Mouse (Mus musculus) CH12.LX (cell line): ENCODE results near the gene Hoxa7. TPM values are rescaled to one million over a fixed set of nuclear protein-coding genes. Genes with fewer than 3 reads are reported as not detected.
A peak's percentile ranks its signal among the peaks of the same experiment; 100 is the strongest.

ENCODE experiments used
- DNase-seq: peaks from one replicate; pipeline ENCODE4 v3.0.0-alpha.2; 2013; ENCODE audit errors: extremely low read depth
- H3K27ac ChIP-seq: 2 replicates; pipeline ENCODE4 v1.5.1; 2012; ENCODE audit warnings: low read depth, mild to moderate bottlenecking, control low read depth, moderate library complexity; ENCODE audit not compliant: insufficient read depth
- H3K27me3 ChIP-seq: replicated peaks from 2 replicates; pipeline ENCODE3; 2012; ENCODE audit warnings: inconsistent platforms
- H3K36me3 ChIP-seq, 2 experiments: replicated peaks in 1 of 2; 2 replicates each; pipeline versions ENCODE3 to v1.6.1; 2012; ENCODE audit warnings: inconsistent platforms in 1 of 2, low read length in 1 of 2, mild to moderate bottlenecking in 1 of 2, mixed read lengths in 1 of 2, moderate library complexity in 1 of 2; ENCODE audit not compliant: control insufficient read depth in 1 of 2, insufficient read depth in 1 of 2
- H3K4me1 ChIP-seq, 2 experiments: 2 replicates each; pipeline ENCODE4 v1.6.1; 2012; ENCODE audit warnings: inconsistent platforms in 1 of 2, moderate library complexity in 1 of 2; ENCODE audit not compliant: insufficient read depth in 2 of 2, control insufficient read depth in 1 of 2
- H3K4me2 ChIP-seq: 2 replicates; pipeline ENCODE4 v1.6.1; 2012; ENCODE audit warnings: low read depth, mild to moderate bottlenecking, control low read depth; ENCODE audit not compliant: poor library complexity, insufficient read depth, severe bottlenecking
- H3K4me3 ChIP-seq, 3 experiments: fragments of 150-350 bp in 1 of 3; sonication (generic) in 1 of 3; replicated peaks in 1 of 3; 2 replicates each; pipeline versions ENCODE3 to v1.5.1; 2011 to 2012; ENCODE audit warnings: low read depth in 2 of 3, low read length in 2 of 3, mild to moderate bottlenecking in 2 of 3, moderate library complexity in 2 of 3, control low read depth in 1 of 3, improper control_type of control experiment in 1 of 3, inconsistent platforms in 1 of 3, mixed read lengths in 1 of 3; ENCODE audit not compliant: poor library complexity in 1 of 3
- H3K79me2 ChIP-seq: replicated peaks from 2 replicates; pipeline ENCODE4 v1.6.1; 2012; ENCODE audit warnings: mild to moderate bottlenecking, moderate library complexity; ENCODE audit not compliant: control insufficient read depth, poor library complexity, insufficient read depth, severe bottlenecking; ENCODE audit errors: extremely low read depth
- H3K9ac ChIP-seq: 2 replicates; pipeline ENCODE4 v1.6.1; 2012; ENCODE audit warnings: low read depth, mild to moderate bottlenecking, control low read depth, moderate library complexity; ENCODE audit not compliant: insufficient read depth
- H3K9me3 ChIP-seq: replicated peaks from 2 replicates; pipeline ENCODE3; 2012; ENCODE audit warnings: low read length, inconsistent platforms, mixed read lengths
- BHLHE40 ChIP-seq: IDR thresholded peaks from 2 replicates; pipeline ENCODE4 v1.6.1; 2011; ENCODE audit warnings: mild to moderate bottlenecking, low read depth, low read length, improper control_type of control experiment
- CHD1 ChIP-seq: IDR thresholded peaks from 2 replicates; pipeline ENCODE4 v1.6.1; 2012; ENCODE audit warnings: low read depth, low read length, improper control_type of control experiment, inconsistent platforms
- CHD2 ChIP-seq: IDR thresholded peaks from 2 replicates; pipeline ENCODE4 v1.6.1; 2011; ENCODE audit warnings: low read length, improper control_type of control experiment
- ELF1 ChIP-seq: IDR thresholded peaks from 2 replicates; pipeline ENCODE4 v1.6.1; 2014; ENCODE audit warnings: low read depth, mild to moderate bottlenecking, inconsistent platforms, low read length, improper control_type of control experiment
- EP300 ChIP-seq: IDR thresholded peaks from 2 replicates; pipeline ENCODE4 v1.6.1; 2011; ENCODE audit warnings: low read length, improper control_type of control experiment
- HCFC1 ChIP-seq: IDR thresholded peaks from 2 replicates; pipeline ENCODE4 v1.6.1; 2012; ENCODE audit warnings: low read depth, mild to moderate bottlenecking, inconsistent platforms, low read length, improper control_type of control experiment
- IRF4 ChIP-seq: IDR thresholded peaks from 2 replicates; pipeline ENCODE4 v1.6.1; 2014; ENCODE audit warnings: low read depth, mild to moderate bottlenecking, inconsistent platforms, low read length, improper control_type of control experiment
- JUN ChIP-seq: IDR thresholded peaks from 2 replicates; pipeline ENCODE4 v1.6.1; 2011; ENCODE audit warnings: low read depth, mild to moderate bottlenecking, low read length, improper control_type of control experiment, moderate library complexity; ENCODE audit not compliant: insufficient read depth
- KAT2A ChIP-seq: IDR thresholded peaks from 2 replicates; pipeline ENCODE4 v1.6.1; 2012; ENCODE audit warnings: low read length, improper control_type of control experiment, inconsistent platforms; ENCODE audit not compliant: insufficient replicate concordance
- MAFK ChIP-seq: IDR thresholded peaks from 2 replicates; pipeline ENCODE4 v1.6.1; 2011; ENCODE audit warnings: low read length, improper control_type of control experiment; ENCODE audit not compliant: insufficient replicate concordance
- MYC ChIP-seq: IDR thresholded peaks from 2 replicates; pipeline ENCODE4 v1.6.1; 2011; ENCODE audit warnings: low read depth, mild to moderate bottlenecking, improper control_type of control experiment, low read length
- NELFE ChIP-seq: IDR thresholded peaks from 2 replicates; pipeline ENCODE4 v1.6.1; 2011; ENCODE audit warnings: low read depth, low read length, improper control_type of control experiment
- NRF1 ChIP-seq: IDR thresholded peaks from 2 replicates; pipeline ENCODE4 v1.6.1; 2014; ENCODE audit warnings: low read depth, mild to moderate bottlenecking, inconsistent platforms, low read length, improper control_type of control experiment, moderate library complexity
- PAX5 ChIP-seq: IDR thresholded peaks from 2 replicates; pipeline ENCODE4 v1.6.1; 2012; ENCODE audit warnings: low read length, inconsistent platforms, mixed read lengths
- POLR2A ChIP-seq: IDR thresholded peaks from 2 replicates; pipeline ENCODE4 v1.6.1; 2011; ENCODE audit warnings: low read depth, mild to moderate bottlenecking, improper control_type of control experiment, low read length
- RCOR1 ChIP-seq: conservative IDR thresholded peaks from 2 replicates; pipeline ENCODE4 v1.6.1; 2012; ENCODE audit warnings: low read depth, mild to moderate bottlenecking, inconsistent platforms, low read length, improper control_type of control experiment
- SMC3 ChIP-seq: IDR thresholded peaks from 2 replicates; pipeline ENCODE4 v1.6.1; 2011; ENCODE audit warnings: low read depth, low read length, improper control_type of control experiment
- TBP ChIP-seq: conservative IDR thresholded peaks from 2 replicates; pipeline ENCODE4 v1.6.1; 2011; ENCODE audit warnings: low read depth, low read length, improper control_type of control experiment
- USF2 ChIP-seq: conservative IDR thresholded peaks from 2 replicates; pipeline ENCODE4 v1.6.1; 2011; ENCODE audit warnings: low read depth, low read length, improper control_type of control experiment
- ZC3H11A ChIP-seq: IDR thresholded peaks from 2 replicates; pipeline ENCODE4 v1.6.1; 2012; ENCODE audit warnings: low read depth, mild to moderate bottlenecking, inconsistent platforms, low read length, improper control_type of control experiment
- dilution Hi-C: fragments of 300-500 bp; cut with MboI; formaldehyde crosslinking; loops from 2 replicates; pipeline ENCODE4 v1.14.3; 2020; ENCODE audit warnings: low sequenced_read_pairs; ENCODE audit not compliant: extremely low pct_unique_long_range_greater_than_20kb, extremely low pct_ligation_motif_present
- in situ Hi-C: fragments of 300-500 bp; cut with MboI; formaldehyde crosslinking; loops from 3 replicates; pipeline ENCODE4 v1.14.3; 2019; ENCODE audit warnings: low sequenced_read_pairs, low pct_ligation_motif_present, low pct_unique_long_range_greater_than_20kb, mixed read lengths
- polyA plus RNA-seq: library from polyadenylated mRNA; unstranded; fragments of >175 nt; gene quantifications from 2 replicates; pipeline ENCODE4 v1.2.1, GENCODE M21; 2012; ENCODE audit warnings: low read depth; ENCODE audit not compliant: insufficient read length
- total RNA-seq, 2 experiments: library from RNA; depleted of rRNA; stranded (reverse); fragments of 300-350 nt in 1 of 2; fragments of >200 nt in 1 of 2; gene quantifications; 2 replicates each; pipeline ENCODE4 v1.2.3; 2012 to 2014

Hoxa7 gene
- total and polyA plus RNA-seq, 3 experiments = 1.0 to 1.4 (median 1.1) TPM

GRCm38 (mm10) chr6:52261751-52262462, 40.3 kb upstream of the Hoxa7 start:
- no peaks in the 10 kb centered on the region for H3K79me2 ChIP-seq
- H3K27me3 ChIP-seq = peaks cover 23% of the 10 kb centered on the region
- no peak overlapping the region for H3K27ac ChIP-seq
- in situ Hi-C loops (loop anchor here (10.0 to 25.0 kb wide), 2 partner anchors 573 to 650 kb away; no protein-coding TSS in a partner anchor), dilution Hi-C loops (no loop called here)
- no peaks in the 10 kb centered on the region for H3K4me1 ChIP-seq
- peaks cover 5% of the 10 kb centered on the region for H3K9me3 ChIP-seq
- peak overlapping the region; percentile 16; the same call in 1 of the 2 replicates for H3K4me2 ChIP-seq
- no peak overlapping the region for H3K9ac ChIP-seq
- no peak for DNase-seq
- TF ChIP-seq MYC (no peak), TBP (no peak), ELF1 (no peak), EP300 (no peak), RCOR1 (no peak), NRF1 (no peak), MAFK (no peak), BHLHE40 (no peak), CHD1 (no peak), NELFE (no peak), IRF4 (no peak), JUN (no peak), POLR2A (no peak), CHD2 (no peak), KAT2A (no peak), USF2 (no peak), HCFC1 (no peak), SMC3 (no peak), ZC3H11A (no peak), PAX5 (no peak)
- H3K36me3 ChIP-seq = no peaks in the 10 kb centered on the region
- H3K4me3 ChIP-seq = no peak overlapping the region
